Mouse (Mus musculus) liver, postnatal 0 days (tissue): ENCODE measurements around the gene Zfp142. TPM values are rescaled to one million over a fixed set of nuclear protein-coding genes. Genes with fewer than 3 reads are reported as not detected.

Experiments used
- ATAC-seq: fragments of 200-750 bp; cut with Nextera tagmentation; 2 replicates; pipeline ENCODE4 v1.8.0; 2017; ENCODE audit warnings: mild to moderate bottlenecking, moderate library complexity
- DNase-seq: peaks from one replicate; pipeline ENCODE4 v3.0.0-alpha.2; 2016
- H3K27ac ChIP-seq: fragments of 300-500 bp; sonication (generic); 2 replicates; pipeline ENCODE4 v1.5.1; 2014; ENCODE audit warnings: antibody characterized with exemption, moderate library complexity, mild to moderate bottlenecking, low read depth
- H3K27me3 ChIP-seq: fragments of 300-500 bp; sonication (generic); 2 replicates; pipeline ENCODE4 v1.6.1; 2014; ENCODE audit warnings: low read length, control low read depth, mixed read lengths; ENCODE audit not compliant: insufficient read depth
- H3K36me3 ChIP-seq: fragments of 300-500 bp; sonication (generic); replicated peaks from 2 replicates; pipeline ENCODE4 v1.6.1; 2014; ENCODE audit warnings: mild to moderate bottlenecking, control low read depth, low read length, moderate library complexity, mixed read lengths; ENCODE audit not compliant: insufficient read depth
- H3K4me1 ChIP-seq: fragments of 300-500 bp; sonication (generic); 2 replicates; pipeline ENCODE4 v1.6.1; 2014; ENCODE audit warnings: antibody characterized with exemption, mild to moderate bottlenecking, control low read depth; ENCODE audit not compliant: insufficient read depth
- H3K4me2 ChIP-seq: fragments of 300-500 bp; sonication (generic); 2 replicates; pipeline ENCODE4 v1.6.1; 2014; ENCODE audit warnings: low read depth, mild to moderate bottlenecking, low read length, moderate library complexity, mixed read lengths
- H3K4me3 ChIP-seq: fragments of 300-500 bp; sonication (generic); 2 replicates; pipeline ENCODE4 v1.5.1; 2014; ENCODE audit warnings: low read depth, low read length
- H3K9ac ChIP-seq: fragments of 300-500 bp; sonication (generic); replicated peaks from 2 replicates; pipeline ENCODE4 v1.6.1; 2014; ENCODE audit warnings: mild to moderate bottlenecking, moderate library complexity
- H3K9me3 ChIP-seq: fragments of 300-500 bp; sonication (generic); 2 replicates; pipeline ENCODE4 v1.6.1; 2016; ENCODE audit warnings: mild to moderate bottlenecking, control low read depth, low read length, mixed read lengths
- CTCF ChIP-seq: sonication (generic); IDR thresholded peaks from 2 replicates; pipeline ENCODE4 v1.5.1; 2016; ENCODE audit warnings: antibody characterized with exemption, low read depth
- EP300 ChIP-seq: IDR thresholded peaks from 2 replicates; pipeline ENCODE4 v1.6.1; 2016; ENCODE audit warnings: antibody characterized with exemption, low read depth, mild to moderate bottlenecking
- WGBS: fragments of 180-500 bp; shearing (Covaris S2); extraction: QIAGEN DNeasy Blood & Tissue Kit; methylation state at CpG from one replicate; pipeline ENCODE4 v1.1.7; 2014; ENCODE audit not compliant: insufficient replicate concordance; 5-methylcytosine and 5-hydroxymethylcytosine counted together
- microRNA-seq: library from miRNA; unstranded; fragments of <30 nt; microRNA quantifications from one replicate; pipeline ENCODE4, GENCODE M21; 2016
- polyA plus RNA-seq: library from polyadenylated mRNA; unstranded; fragments of >200 nt; fragmentation: Nextera tagmentation; extraction: Ambion mirVana; gene quantifications from 2 replicates; pipeline ENCODE4 v1.2.1, GENCODE M21; 2015

Gene Zfp142
- polyA plus RNA-seq, 1 experiment from 2014 or later, result 1.1 TPM

DNA sequence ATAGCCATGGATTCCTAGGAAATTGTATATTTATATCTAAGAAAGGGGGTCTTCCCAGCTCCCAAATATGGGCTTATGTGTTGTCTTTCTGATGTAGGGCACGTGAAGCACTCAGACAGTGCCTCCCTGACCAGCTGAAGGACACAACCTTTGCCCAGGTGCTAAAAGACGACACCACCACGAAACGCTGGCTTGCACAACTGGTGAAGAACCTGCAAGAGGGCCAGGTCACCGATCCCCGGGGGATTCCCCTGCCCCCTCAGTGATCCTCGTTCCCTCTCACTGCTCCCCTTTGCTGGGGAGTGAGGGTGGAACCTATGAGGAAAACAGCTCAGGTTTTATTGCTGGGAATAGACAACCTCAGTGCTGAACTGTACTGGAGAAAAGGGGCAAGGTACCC, 59.5 kb downstream of the Zfp142 start:
- ATAC-seq (peak; percentile 53; the same call in 1 of the 2 replicates), DNase-seq (peak; percentile 27)
- Histone ChIP-seq H3K9me3 (no peaks in the 10 kb centered on the region), H3K27ac (no peak overlapping the region), H3K27me3 (no peaks in the 10 kb centered on the region), H3K36me3 (peaks cover 74% of the 10 kb centered on the region), H3K4me1 (no peaks in the 10 kb centered on the region), H3K9ac (no peak overlapping the region), H3K4me2 (no peak overlapping the region), H3K4me3 (no peak overlapping the region)
- TF ChIP-seq EP300 (no peak), CTCF (no peak)
- 84% methylated on average over 7 of the region's 7 CpGs for WGBS

DNA sequence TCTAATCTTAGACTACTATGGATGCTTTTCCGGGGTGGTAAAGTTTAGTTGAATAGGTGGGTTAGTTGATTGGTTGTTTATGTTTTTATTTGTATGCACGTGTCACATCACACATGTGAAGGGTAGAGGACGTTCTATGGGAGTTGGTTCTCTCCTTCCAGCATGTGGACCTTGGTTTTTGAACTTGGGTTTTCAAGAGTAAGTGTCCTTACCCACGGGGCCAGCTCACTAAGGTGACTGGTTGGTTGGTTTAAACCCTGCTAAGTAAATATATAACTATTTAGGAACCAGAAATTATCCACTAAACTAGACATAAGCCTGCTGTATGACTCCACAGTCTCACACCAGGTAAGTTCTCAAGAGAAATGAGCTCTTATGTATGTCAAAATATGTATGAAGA, 63.3 kb downstream of the Zfp142 start:
- no peaks in the 10 kb centered on the region for H3K9me3 ChIP-seq
- no peak overlapping the region for H3K4me2 ChIP-seq
- no peak overlapping the region for H3K4me3 ChIP-seq
- H3K27me3 ChIP-seq, result no peaks in the 10 kb centered on the region
- no peak overlapping the region for H3K9ac ChIP-seq
- H3K36me3 ChIP-seq, result peaks cover 82% of the 10 kb centered on the region
- no peaks in the 10 kb centered on the region for H3K4me1 ChIP-seq
- TF ChIP-seq EP300 (no peak), CTCF (no peak)
- ATAC-seq (no peak), DNase-seq (no peak)
- no peak overlapping the region for H3K27ac ChIP-seq
- WGBS, result 85% methylated on average over 4 of the region's 4 CpGs

DNA sequence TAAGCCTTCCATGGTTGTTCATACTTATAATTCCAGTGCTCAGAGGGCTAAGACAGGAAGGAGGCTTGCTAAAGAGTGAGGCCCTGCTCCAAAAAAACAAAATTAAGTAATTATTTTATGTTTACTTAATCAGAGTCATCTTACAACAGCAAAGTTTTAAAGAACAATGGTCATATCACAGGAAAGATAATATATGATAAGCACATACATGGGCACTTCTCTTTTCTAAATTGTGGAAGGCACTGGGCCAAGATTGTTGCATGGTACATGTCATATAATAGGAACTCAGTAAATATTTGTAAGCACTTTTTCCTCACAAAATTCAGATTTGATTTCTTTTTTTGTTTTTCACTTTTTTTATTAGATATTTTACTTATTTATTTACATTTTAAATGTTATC, 68.2 kb downstream of the Zfp142 start:
- Histone ChIP-seq H3K4me1 (no peaks in the 10 kb centered on the region), H3K36me3 (peaks cover 60% of the 10 kb centered on the region), H3K4me2 (no peak overlapping the region), H3K4me3 (no peak overlapping the region), H3K27me3 (no peaks in the 10 kb centered on the region), H3K27ac (no peak overlapping the region), H3K9me3 (no peaks in the 10 kb centered on the region), H3K9ac (no peak overlapping the region)
- no peak for ATAC-seq
- no peak for DNase-seq
- TF ChIP-seq EP300, result no peak
- no peak for TF ChIP-seq CTCF

Small RNAs within 50 kb of the gene (microRNA-seq; reads per million reads assigned to microRNA genes)
- not detected for gene Gm25035

Other genes with a start within 250 kb of the Zfp142 start
- 0.11 TPM in 1 of 2 replicates, not detected in the other for gene Catip, start 226.1 kb downstream of the Zfp142 start, polyA plus RNA-seq
- gene Slc11a1, start 213.1 kb downstream of the Zfp142 start, polyA plus RNA-seq, result 12.8 and 15.1 TPM in 2 replicates
- 40.0 and 40.4 TPM in 2 replicates for gene Ctdsp1, start 196.7 kb downstream of the Zfp142 start, polyA plus RNA-seq
- gene Vil1, start 178.9 kb downstream of the Zfp142 start, polyA plus RNA-seq, result 0.13 and 0.19 TPM in 2 replicates
- gene Cnot9, start 82.2 kb downstream of the Zfp142 start, polyA plus RNA-seq, result 23.2 and 23.3 TPM in 2 replicates
- 0.20 and 0.28 TPM in 2 replicates for gene Plcd4, start 45.4 kb downstream of the Zfp142 start, polyA plus RNA-seq
- gene Usp37, start 44.0 kb downstream of the Zfp142 start, polyA plus RNA-seq, result 4.9 and 5.4 TPM in 2 replicates
- gene Bcs1l, start within 50 bp of the Zfp142 start, polyA plus RNA-seq, result 5.2 and 5.8 TPM in 2 replicates
- 10.8 and 11.1 TPM in 2 replicates for gene Rnf25, start 13.2 kb upstream of the Zfp142 start, polyA plus RNA-seq
- 0.30 and 0.32 TPM in 2 replicates for gene Stk36, start 13.2 kb upstream of the Zfp142 start, polyA plus RNA-seq
- 2.4 and 2.5 TPM in 2 replicates for gene Ttll4, start 73.5 kb upstream of the Zfp142 start, polyA plus RNA-seq
- 30.0 and 31.5 TPM in 2 replicates for gene Cyp27a1, start 125.3 kb upstream of the Zfp142 start, polyA plus RNA-seq
- gene Prkag3, start 161.0 kb upstream of the Zfp142 start, polyA plus RNA-seq, result 0.04 and 0.11 TPM in 2 replicates
- 0.07 and 0.12 TPM in 2 replicates for gene Wnt6, start 183.6 kb upstream of the Zfp142 start, polyA plus RNA-seq
- 0.09 and 0.18 TPM in 2 replicates for gene Wnt10a, start 203.3 kb upstream of the Zfp142 start, polyA plus RNA-seq